Mouse (Mus musculus): ENCODE measurements at regions not wholly inside any gene's neighbourhood (a gene's known extent, or its start where the extent isn't known, plus 50 kb on each side); places are given as distances from the start of the nearest gene placed in this dataset.

DNA sequence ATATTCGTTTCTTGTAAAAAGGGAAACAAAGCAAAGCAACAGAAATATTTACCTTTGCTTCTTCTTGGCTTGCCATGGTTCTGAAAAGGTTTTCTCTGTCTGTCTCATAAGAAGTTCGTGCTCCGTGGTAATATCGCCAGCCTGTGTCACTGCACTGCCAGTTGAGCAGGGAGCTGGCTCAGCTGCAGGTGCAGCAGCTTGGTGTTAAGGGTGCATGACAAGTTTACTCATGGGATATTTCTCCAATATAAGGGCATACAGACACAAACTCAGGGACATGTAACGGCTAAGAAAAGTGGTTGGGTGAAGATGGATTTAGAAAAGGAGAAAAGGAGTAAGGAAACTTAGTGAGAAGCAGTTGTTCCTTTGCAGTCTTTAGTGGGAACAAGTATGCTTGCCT lies 533.5 kb upstream of the Zic4 start:
- H3K9ac ChIP-seq (replicated peaks), result no peak overlapping the region
- H3K4me2 ChIP-seq, result no peak overlapping the region
- WGBS, result 70% methylated on average over 5 of the region's 5 CpGs
- H3K27ac ChIP-seq, result no peak overlapping the region
- no peak for ATAC-seq (ENCODE audit: insufficient number of reproducible peaks, insufficient read depth, low FRiP score, low TSS enrichment, low read depth)
- no peak overlapping the region for H3K4me3 ChIP-seq (replicated peaks)
- no peaks in the 10 kb centered on the region for H3K36me3 ChIP-seq
- no peaks in the 10 kb centered on the region for H3K9me3 ChIP-seq
- 0 out of 2 replicates have a peak, but pooled peaks cover 3% of the 10 kb centered on the region for H3K4me1 ChIP-seq (replicated peaks)
- no peaks in the 10 kb centered on the region for H3K27me3 ChIP-seq

DNA sequence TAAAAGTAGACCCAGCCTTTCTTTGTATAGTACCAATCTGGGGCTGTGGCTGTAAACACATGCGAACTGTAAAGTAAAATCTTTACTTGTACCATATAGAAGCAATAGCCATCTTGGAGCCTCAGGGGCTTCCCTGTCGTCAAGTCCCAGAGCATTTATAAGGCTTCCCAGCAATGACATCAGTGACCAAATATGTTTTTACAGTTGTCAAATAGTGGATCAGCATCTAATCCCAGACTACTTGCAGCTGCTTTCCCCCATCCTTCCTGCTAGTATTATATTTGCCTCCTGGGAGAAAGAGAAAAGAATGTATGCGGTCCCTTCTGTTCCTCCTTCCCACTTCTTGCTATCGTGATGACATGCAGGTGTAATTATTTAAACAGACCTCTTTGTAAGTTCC lies 531.5 kb upstream of the Zic4 start:
- Histone ChIP-seq H3K4me1 (replicated peaks) (no peaks in the 10 kb centered on the region), H3K9ac (replicated peaks) (no peak overlapping the region), H3K27me3 (no peaks in the 10 kb centered on the region), H3K4me2 (no peak overlapping the region), H3K36me3 (no peaks in the 10 kb centered on the region), H3K9me3 (no peaks in the 10 kb centered on the region), H3K27ac (no peak overlapping the region), H3K4me3 (replicated peaks) (no peak overlapping the region)
- 62% methylated on average over 4 of the region's 4 CpGs for WGBS
- ATAC-seq (ENCODE audit: insufficient number of reproducible peaks, insufficient read depth, low FRiP score, low TSS enrichment, low read depth), result no peak

DNA sequence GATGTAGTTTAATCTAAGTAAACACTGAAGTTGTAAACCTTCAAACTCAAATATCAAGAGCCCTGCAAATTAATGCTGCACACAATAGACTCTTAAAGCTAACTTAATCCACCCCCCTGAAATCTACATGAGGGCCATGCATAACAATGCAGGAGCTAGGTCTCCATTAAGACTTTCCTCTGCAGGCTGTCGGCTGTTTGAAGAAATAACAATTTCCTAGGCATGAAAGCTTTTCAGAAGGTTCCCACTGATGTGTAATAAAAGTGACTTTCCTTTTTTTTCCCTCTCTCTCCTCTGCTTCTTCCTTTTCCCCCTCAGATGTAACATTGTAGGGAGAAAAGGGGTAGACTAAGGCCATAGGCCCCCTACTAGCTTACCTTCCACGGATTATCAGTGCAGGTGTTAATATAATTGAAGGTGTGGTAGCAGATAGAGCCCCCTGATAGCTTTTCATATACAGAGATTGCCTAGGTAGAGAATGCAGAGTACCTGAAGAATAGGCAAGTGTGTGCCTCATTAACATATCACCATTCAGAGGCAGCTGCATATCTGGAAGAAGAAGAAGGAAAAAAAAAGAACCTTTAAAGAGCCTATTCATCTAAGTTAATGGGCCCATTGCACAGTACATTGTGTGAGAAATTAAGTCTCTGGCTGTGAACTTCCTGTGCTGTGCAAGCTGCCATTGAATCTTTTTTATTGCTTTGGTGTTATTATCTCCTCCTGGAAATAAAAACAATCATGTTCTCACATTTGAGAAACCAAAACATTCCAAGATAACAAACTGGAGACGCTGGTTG lies 528.3 kb upstream of the Zic4 start:
- Histone ChIP-seq H3K27ac (no peak overlapping the region), H3K9me3 (no peaks in the 10 kb centered on the region), H3K27me3 (no peaks in the 10 kb centered on the region), H3K4me1 (replicated peaks) (no peaks in the 10 kb centered on the region), H3K4me3 (replicated peaks) (no peak overlapping the region), H3K36me3 (no peaks in the 10 kb centered on the region), H3K4me2 (no peak overlapping the region), H3K9ac (replicated peaks) (no peak overlapping the region)
- 20% methylated on average over 3 of the region's 3 CpGs for WGBS
- ATAC-seq (ENCODE audit: insufficient number of reproducible peaks, insufficient read depth, low FRiP score, low TSS enrichment, low read depth), result no peak

DNA sequence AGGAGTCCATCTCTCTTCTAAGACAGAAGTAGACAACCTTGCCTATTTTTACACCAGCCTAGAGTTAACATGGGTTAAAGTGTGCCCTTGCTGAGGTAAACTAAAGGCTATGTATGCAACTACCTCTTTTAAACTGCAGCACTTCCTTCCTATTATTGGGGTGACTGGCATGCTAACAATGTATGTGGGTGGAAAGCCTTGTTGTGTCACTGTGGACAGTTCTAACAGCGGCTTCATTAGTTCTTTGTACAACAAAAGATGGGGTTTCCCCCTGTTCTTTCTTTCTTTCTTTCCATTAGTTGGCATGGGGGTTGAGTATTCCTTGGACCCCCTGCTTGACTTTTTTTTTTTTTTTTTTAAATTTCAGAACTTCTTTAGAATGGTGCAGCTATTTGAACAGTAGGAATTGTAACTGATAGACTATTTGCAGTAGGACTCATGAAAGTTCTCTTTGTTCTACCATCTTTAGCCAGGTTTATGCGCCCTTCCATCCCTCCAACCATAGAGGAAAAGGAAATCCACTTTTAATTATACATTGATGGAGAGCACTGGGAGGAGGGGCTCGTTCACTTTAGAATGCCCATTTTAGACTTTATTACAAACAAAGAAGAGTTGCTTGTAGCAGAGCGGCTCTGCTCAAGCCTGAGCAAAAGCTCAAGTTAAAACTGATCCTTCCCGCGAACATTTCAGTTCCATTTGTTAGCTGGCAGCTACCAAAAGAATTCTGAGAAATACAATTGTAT lies 523.9 kb upstream of the Zic4 start:
- no peaks in the 10 kb centered on the region for H3K27me3 ChIP-seq
- no peak overlapping the region for H3K9ac ChIP-seq (replicated peaks)
- no peak overlapping the region for H3K27ac ChIP-seq
- H3K4me3 ChIP-seq (replicated peaks), result no peak overlapping the region
- no peaks in the 10 kb centered on the region for H3K9me3 ChIP-seq
- WGBS, result 76% methylated on average over 6 of the region's 6 CpGs
- H3K4me1 ChIP-seq (replicated peaks), result no peaks in the 10 kb centered on the region
- no peaks in the 10 kb centered on the region for H3K36me3 ChIP-seq
- ATAC-seq (ENCODE audit: insufficient number of reproducible peaks, insufficient read depth, low FRiP score, low TSS enrichment, low read depth), result no peak
- H3K4me2 ChIP-seq, result no peak overlapping the region

DNA sequence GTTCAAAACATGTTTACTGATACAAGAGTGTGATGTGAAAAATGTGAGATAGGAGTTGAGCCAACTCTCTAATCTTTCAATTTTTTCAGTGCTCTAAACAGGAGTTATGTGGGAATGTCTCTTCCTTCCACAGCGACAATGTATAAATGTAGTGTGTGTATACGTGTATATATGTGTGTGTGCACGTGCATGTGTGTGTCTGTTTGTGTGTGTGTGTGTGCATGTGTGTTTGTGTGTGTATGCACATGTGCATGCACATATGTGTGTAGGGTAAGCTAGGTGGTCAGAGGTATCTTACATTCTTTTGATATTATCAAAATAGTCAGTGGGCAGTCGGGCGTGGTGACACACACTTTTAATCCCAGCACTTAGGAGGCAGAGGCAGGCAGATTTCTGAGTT lies 511.2 kb upstream of the Zic4 start:
- ATAC-seq (ENCODE audit: insufficient number of reproducible peaks, insufficient read depth, low FRiP score, low TSS enrichment, low read depth), result no peak
- no peak overlapping the region for H3K4me3 ChIP-seq (replicated peaks)
- H3K27ac ChIP-seq, result no peak overlapping the region
- H3K9ac ChIP-seq (replicated peaks), result no peak overlapping the region
- no peaks in the 10 kb centered on the region for H3K27me3 ChIP-seq
- no peaks in the 10 kb centered on the region for H3K9me3 ChIP-seq
- no peaks in the 10 kb centered on the region for H3K36me3 ChIP-seq
- no peaks in the 10 kb centered on the region for H3K4me1 ChIP-seq (replicated peaks)
- H3K4me2 ChIP-seq, result no peak overlapping the region
- 84% methylated on average over 5 of the region's 5 CpGs for WGBS

DNA sequence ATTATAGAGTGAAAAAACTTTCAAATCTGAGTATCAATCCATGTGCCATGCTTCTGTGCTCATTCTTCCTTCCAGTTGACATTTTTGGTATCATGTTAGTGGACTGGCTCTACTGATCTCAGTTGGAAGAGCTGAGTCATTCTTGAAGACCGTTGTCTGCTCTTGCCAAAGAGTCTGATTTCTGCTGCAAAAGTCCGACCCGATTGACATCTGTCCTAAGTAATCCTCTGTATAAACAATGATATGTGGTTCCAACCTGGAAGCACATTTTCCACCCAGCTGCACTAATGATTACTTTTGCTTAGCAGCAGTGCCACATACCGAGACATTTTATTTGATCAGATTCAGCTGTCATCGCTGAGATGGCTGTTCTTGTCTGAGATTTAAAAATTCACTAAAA lies 490.6 kb upstream of the Zic4 start:
- Histone ChIP-seq H3K4me2 (no peak overlapping the region), H3K27me3 (no peaks in the 10 kb centered on the region), H3K36me3 (no peaks in the 10 kb centered on the region), H3K4me3 (replicated peaks) (no peak overlapping the region), H3K27ac (no peak overlapping the region), H3K9me3 (no peaks in the 10 kb centered on the region), H3K4me1 (replicated peaks) (no peaks in the 10 kb centered on the region), H3K9ac (replicated peaks) (no peak overlapping the region)
- WGBS, result 85% methylated on average over 5 of the region's 5 CpGs
- ATAC-seq (ENCODE audit: insufficient number of reproducible peaks, insufficient read depth, low FRiP score, low TSS enrichment, low read depth), result no peak

DNA sequence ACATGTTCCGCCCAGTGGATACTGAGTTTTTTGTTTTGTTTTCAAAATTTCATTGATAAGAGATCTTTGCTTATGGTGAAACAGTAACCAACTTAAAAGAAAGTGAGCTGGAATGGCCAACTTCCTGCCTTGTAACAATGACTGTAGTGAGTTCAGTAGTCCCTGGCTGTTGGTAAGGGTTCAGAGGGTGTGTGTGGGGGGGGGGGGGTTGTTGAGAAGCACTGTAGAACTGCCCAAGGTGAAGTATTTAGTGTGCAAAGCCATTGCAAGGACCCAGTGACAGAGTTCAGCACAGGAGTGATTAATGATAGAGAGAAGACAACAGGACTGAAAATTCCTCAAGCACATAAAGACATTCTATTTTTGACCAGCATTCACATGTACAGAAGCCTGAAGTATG lies 477.7 kb upstream of the Zic4 start:
- Histone ChIP-seq H3K36me3 (no peaks in the 10 kb centered on the region), H3K4me2 (no peak overlapping the region), H3K9me3 (no peaks in the 10 kb centered on the region), H3K27ac (no peak overlapping the region), H3K9ac (replicated peaks) (no peak overlapping the region), H3K27me3 (no peaks in the 10 kb centered on the region), H3K4me1 (replicated peaks) (no peaks in the 10 kb centered on the region), H3K4me3 (replicated peaks) (no peak overlapping the region)
- 87% methylated on average over 1 of the region's 1 CpGs for WGBS
- ATAC-seq (ENCODE audit: insufficient number of reproducible peaks, insufficient read depth, low FRiP score, low TSS enrichment, low read depth), result no peak

DNA sequence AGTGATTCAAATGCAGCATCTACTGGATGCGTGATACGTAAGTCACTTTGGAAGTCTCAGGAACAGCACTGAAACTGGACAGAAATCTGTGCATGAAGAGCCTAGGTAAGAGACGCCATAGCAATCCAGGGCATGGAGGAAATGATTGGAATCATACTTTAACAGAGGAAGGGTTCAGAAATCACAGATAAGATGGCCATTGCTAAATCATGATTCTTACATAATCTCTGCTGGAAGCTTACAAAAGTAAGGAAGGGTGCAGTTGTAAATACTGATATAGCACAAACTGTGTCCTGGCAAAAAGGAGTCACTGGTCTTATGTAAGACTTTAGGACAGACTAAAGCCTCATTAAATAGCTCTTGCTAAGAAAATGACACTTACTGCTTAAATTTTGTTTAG lies 474.8 kb upstream of the Zic4 start:
- H3K27ac ChIP-seq, result no peak overlapping the region
- H3K9me3 ChIP-seq, result no peaks in the 10 kb centered on the region
- no peaks in the 10 kb centered on the region for H3K4me1 ChIP-seq (replicated peaks)
- no peak overlapping the region for H3K9ac ChIP-seq (replicated peaks)
- no peak overlapping the region for H3K4me3 ChIP-seq (replicated peaks)
- ATAC-seq (ENCODE audit: insufficient number of reproducible peaks, insufficient read depth, low FRiP score, low TSS enrichment, low read depth), result no peak
- H3K4me2 ChIP-seq, result no peak overlapping the region
- no peaks in the 10 kb centered on the region for H3K36me3 ChIP-seq
- no peaks in the 10 kb centered on the region for H3K27me3 ChIP-seq
- WGBS, result 93% methylated on average over 3 of the region's 3 CpGs

DNA sequence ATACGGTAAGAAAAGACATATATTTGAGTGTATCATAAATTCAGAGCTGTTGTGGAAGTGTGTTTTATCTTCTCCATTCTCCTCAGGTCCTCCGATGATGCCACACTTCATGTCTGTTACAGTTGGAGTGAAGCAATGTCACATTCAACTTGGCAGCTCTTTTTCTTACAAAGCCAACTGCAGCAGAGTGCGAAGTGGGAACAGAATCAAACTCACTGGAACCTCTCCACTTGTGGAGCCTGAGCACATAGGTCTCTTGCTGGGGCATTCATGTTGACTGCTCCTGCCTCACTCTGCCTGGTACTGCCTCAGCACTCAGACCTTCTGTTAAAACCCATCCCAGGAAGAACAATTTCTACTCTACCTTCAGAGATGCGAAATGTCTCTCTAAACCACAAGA lies 471.4 kb upstream of the Zic4 start:
- no peaks in the 10 kb centered on the region for H3K36me3 ChIP-seq
- 95% methylated on average over 4 of the region's 4 CpGs for WGBS
- ATAC-seq (ENCODE audit: insufficient number of reproducible peaks, insufficient read depth, low FRiP score, low TSS enrichment, low read depth), result no peak
- no peak overlapping the region for H3K9ac ChIP-seq (replicated peaks)
- H3K27ac ChIP-seq, result no peak overlapping the region
- no peak overlapping the region for H3K4me3 ChIP-seq (replicated peaks)
- H3K4me1 ChIP-seq (replicated peaks), result no peaks in the 10 kb centered on the region
- no peaks in the 10 kb centered on the region for H3K27me3 ChIP-seq
- H3K9me3 ChIP-seq, result no peaks in the 10 kb centered on the region
- H3K4me2 ChIP-seq, result no peak overlapping the region

DNA sequence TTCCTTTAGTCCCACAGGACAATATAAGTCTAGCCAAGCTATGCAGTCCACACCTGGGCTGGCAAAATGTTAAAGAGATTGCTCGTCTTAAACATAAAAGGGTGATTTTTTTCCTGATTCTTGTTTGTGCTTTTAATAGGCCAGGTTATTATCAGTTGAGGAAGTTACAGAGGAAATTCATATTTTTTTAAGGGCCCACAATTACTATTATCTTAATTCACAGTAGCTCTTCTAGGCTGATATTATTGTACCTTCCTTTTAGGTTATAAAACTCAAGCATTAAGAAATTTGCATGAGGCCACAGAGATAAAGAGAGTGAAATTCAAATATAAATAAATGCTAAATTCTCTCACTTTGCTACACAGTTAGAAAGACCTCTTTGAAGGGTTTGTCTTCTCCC lies 469.4 kb upstream of the Zic4 start:
- Histone ChIP-seq H3K27ac (no peak overlapping the region), H3K9me3 (no peaks in the 10 kb centered on the region), H3K4me2 (no peak overlapping the region), H3K36me3 (no peaks in the 10 kb centered on the region), H3K4me3 (replicated peaks) (no peak overlapping the region), H3K9ac (replicated peaks) (no peak overlapping the region), H3K4me1 (replicated peaks) (no peaks in the 10 kb centered on the region), H3K27me3 (no peaks in the 10 kb centered on the region)
- WGBS, result 60% methylated on average over 1 of the region's 1 CpGs
- no peak for ATAC-seq (ENCODE audit: insufficient number of reproducible peaks, insufficient read depth, low FRiP score, low TSS enrichment, low read depth)

DNA sequence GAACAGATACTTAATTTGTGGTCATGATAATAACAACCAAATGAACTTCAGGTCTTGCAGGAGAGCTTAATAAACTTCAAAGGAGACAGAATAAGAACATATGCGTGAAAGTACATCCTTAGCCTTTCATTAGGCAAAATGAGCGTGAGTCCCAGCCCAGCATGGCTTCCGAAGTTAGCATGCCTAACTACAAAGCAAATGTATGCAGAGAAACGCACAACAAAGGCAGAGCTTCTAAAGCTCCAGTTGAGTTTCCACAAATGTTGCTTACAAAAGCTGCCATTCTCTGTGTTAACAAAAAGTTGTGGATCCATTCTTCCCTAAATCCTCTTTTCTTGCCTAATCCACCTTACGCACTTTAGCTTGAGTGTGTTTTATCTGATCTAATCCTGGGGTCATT lies 458.7 kb upstream of the Zic4 start:
- Histone ChIP-seq H3K4me3 (replicated peaks) (no peak overlapping the region), H3K27ac (no peak overlapping the region), H3K9ac (replicated peaks) (no peak overlapping the region), H3K9me3 (no peaks in the 10 kb centered on the region), H3K4me1 (replicated peaks) (no peaks in the 10 kb centered on the region), H3K4me2 (no peak overlapping the region), H3K36me3 (no peaks in the 10 kb centered on the region), H3K27me3 (no peaks in the 10 kb centered on the region)
- WGBS, result 21% methylated on average over 5 of the region's 5 CpGs
- no peak for ATAC-seq (ENCODE audit: insufficient number of reproducible peaks, insufficient read depth, low FRiP score, low TSS enrichment, low read depth)

DNA sequence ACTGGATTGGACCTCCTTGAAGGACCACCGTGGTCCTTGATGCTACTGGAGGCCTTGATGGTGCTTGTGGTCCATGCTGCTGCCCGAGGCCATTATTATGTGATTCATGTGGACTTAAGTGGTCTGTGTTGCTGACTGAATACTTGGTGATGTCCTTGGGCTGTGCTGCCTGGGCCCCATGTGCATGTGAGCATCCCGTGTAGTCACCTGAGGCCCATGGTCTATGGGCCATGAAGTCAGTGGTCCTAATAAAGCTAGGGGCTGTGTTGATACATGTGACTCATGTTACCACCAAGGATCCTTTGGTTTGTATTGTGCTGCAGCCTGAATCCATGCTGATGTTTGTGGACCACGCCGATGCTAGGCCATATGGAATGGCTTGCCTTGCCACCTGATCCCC lies 456.1 kb upstream of the Zic4 start:
- 81% methylated on average over 5 of the region's 5 CpGs for WGBS

More for the DNA sequence above, 456.1 kb upstream of the Zic4 start:
- no peaks in the 10 kb centered on the region for H3K27me3 ChIP-seq
- H3K9ac ChIP-seq (replicated peaks), result no peak overlapping the region
- no peaks in the 10 kb centered on the region for H3K36me3 ChIP-seq
- no peak overlapping the region for H3K4me2 ChIP-seq
- H3K4me3 ChIP-seq (replicated peaks), result no peak overlapping the region
- ATAC-seq (ENCODE audit: insufficient number of reproducible peaks, insufficient read depth, low FRiP score, low TSS enrichment, low read depth), result no peak
- H3K27ac ChIP-seq, result no peak overlapping the region
- H3K4me1 ChIP-seq (replicated peaks), result no peaks in the 10 kb centered on the region
- H3K9me3 ChIP-seq, result no peaks in the 10 kb centered on the region
